Mouse (Mus musculus) embryonic facial prominence, embryonic 15.5 days (tissue): ENCODE measurements around the gene Vstm2a. TPM values are rescaled to one million over a fixed set of nuclear protein-coding genes. Genes with fewer than 3 reads are reported as not detected.
A peak's percentile ranks its signal among the peaks of the same experiment; 100 is the strongest.

Source experiments
- ATAC-seq: fragments of 200-750 bp; cut with Nextera tagmentation; 2 replicates; pipeline ENCODE4 v1.8.0; 2017; ENCODE audit warnings: low read depth, moderate TSS enrichment; ENCODE audit not compliant: insufficient number of reproducible peaks, low FRiP score, low TSS enrichment
- H3K27ac ChIP-seq: fragments of 300-500 bp; sonication (generic); replicated peaks from 2 replicates; pipeline ENCODE4 v1.5.1; 2015; ENCODE audit warnings: mild to moderate bottlenecking, inconsistent platforms
- H3K27me3 ChIP-seq: fragments of 300-500 bp; sonication (generic); 2 replicates; pipeline ENCODE4 v1.6.1; 2015; ENCODE audit warnings: inconsistent platforms
- H3K36me3 ChIP-seq: fragments of 300-500 bp; sonication (generic); 2 replicates; pipeline ENCODE4 v1.6.1; 2015; ENCODE audit warnings: mild to moderate bottlenecking, inconsistent platforms
- H3K4me1 ChIP-seq: fragments of 300-500 bp; sonication (generic); 2 replicates; pipeline ENCODE4 v1.6.1; 2015; ENCODE audit warnings: inconsistent platforms
- H3K4me2 ChIP-seq: fragments of 300-500 bp; sonication (generic); replicated peaks from 2 replicates; pipeline ENCODE4 v1.6.1; 2015; ENCODE audit warnings: mild to moderate bottlenecking, inconsistent platforms
- H3K4me3 ChIP-seq: fragments of 300-500 bp; sonication (generic); replicated peaks from 2 replicates; pipeline ENCODE4 v1.5.1; 2015; ENCODE audit warnings: mild to moderate bottlenecking, inconsistent platforms
- H3K9ac ChIP-seq: fragments of 300-500 bp; sonication (generic); 2 replicates; pipeline ENCODE4 v1.6.1; 2015; ENCODE audit warnings: inconsistent platforms
- H3K9me3 ChIP-seq: fragments of 300-500 bp; sonication (generic); replicated peaks from 2 replicates; pipeline ENCODE4 v1.6.1; 2016; ENCODE audit warnings: inconsistent platforms
- WGBS: fragments of 180-500 bp; shearing (Covaris S2); methylation state at CpG from one replicate; pipeline ENCODE4 v1.1.7; 2015; 5-methylcytosine and 5-hydroxymethylcytosine counted together
- polyA plus RNA-seq: library from polyadenylated mRNA; unstranded; fragments of >200 nt; fragmentation: Nextera tagmentation; extraction: Ambion mirVana; gene quantifications from 2 replicates; pipeline ENCODE4 v1.2.1, GENCODE M21; 2015

Gene Vstm2a
- 7.0 and 8.6 TPM in 2 replicates for polyA plus RNA-seq

DNA sequence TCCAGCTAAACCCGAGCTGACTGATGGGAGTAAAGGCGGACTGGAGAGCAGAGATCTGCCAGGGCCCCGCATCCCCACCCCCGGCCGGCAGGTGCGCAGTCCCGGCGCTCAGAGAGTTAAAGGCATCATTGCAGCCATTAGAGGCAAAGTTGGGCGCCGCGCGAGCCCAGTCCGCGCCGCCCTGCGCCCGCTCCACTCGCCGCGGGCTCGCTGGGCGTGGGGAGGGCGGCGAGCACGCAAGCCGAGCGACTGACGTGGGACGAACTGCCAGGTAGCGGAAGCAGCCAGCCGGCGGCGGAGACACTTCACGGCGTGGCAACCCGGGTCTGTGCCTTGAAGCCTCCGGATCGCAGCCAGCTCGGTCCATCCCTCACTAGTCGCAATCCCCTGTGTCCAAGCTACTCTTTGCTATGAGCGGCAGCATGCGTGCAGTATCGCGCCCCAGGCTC is at the start of gene Vstm2a:
Gene Vstm2a (plus strand): TSS at position 252 of the 449 bp plus-strand sequence.
- Histone ChIP-seq H3K27me3 (peaks cover 35% of the 10 kb centered on the region), H3K9ac (peak within 1 kb of the TSS; percentile 23)
- 1% methylated on average over 44 of the region's 44 CpGs for WGBS

DNA sequence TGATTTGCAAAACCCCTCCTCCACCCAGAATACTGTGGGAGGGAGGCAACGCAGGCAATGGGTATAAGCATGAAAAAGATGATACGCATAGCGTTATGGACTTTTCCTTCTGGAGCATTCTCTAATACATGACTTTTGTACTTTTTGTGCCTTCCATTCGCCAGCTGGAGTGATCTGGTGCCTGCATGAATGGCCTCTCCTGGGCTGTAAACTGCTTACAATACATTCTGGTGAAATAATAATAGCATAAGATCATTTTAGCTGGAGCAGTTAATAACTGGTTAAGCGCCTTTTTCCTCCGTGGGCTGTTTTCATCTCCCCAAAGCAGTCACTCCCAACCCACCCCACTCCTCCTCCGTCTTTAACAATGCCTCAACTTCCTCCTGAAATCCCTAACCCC is 513 bp upstream of the Vstm2a start:
- peaks cover 10% of the 10 kb centered on the region for H3K4me1 ChIP-seq
- H3K9me3 ChIP-seq, result no peaks in the 10 kb centered on the region
- no peaks in the 10 kb centered on the region for H3K36me3 ChIP-seq
- no peak for ATAC-seq
- H3K27me3 ChIP-seq, result peaks cover 35% of the 10 kb centered on the region
- H3K4me2 ChIP-seq, result peak overlapping the region; percentile 94
- 20% methylated on average over 7 of the region's 7 CpGs for WGBS
- H3K9ac ChIP-seq, result no peak overlapping the region
- no peak overlapping the region for H3K27ac ChIP-seq
- peak overlapping the region; percentile 55 for H3K4me3 ChIP-seq

More for the DNA sequence above, at the start of gene Vstm2a:
- peaks cover 10% of the 10 kb centered on the region for H3K4me1 ChIP-seq
- no peaks in the 10 kb centered on the region for H3K36me3 ChIP-seq
- H3K4me3 ChIP-seq, result peak within 1 kb of the TSS; percentile 55
- no peaks in the 10 kb centered on the region for H3K9me3 ChIP-seq
- H3K27ac ChIP-seq, result no peak within 1 kb of the TSS
- peak; percentile 67 for ATAC-seq
- H3K4me2 ChIP-seq, result peak within 1 kb of the TSS; percentile 94

DNA sequence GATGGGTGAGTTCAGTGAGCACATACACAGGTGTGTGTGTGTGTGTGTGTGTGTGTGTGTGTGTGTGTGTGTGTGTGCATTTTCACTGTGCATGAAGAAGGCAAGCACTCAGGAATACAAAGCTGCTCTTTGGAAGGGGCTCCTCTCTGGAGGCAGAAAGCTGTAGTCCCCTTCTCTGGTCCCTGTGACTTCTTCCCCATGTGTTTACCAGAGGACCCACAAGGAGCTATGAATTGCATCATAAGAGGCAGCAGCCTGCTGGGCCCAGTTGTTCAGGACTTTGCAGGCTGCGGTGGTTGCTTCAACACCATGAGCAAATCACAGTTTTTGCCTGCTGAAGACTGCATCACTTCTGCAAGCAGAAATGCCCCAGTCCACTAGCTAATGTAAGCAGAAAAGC is 776 bp downstream of the Vstm2a start:
- H3K9me3 ChIP-seq, result no peaks in the 10 kb centered on the region
- H3K4me1 ChIP-seq, result peaks cover 10% of the 10 kb centered on the region
- H3K36me3 ChIP-seq, result no peaks in the 10 kb centered on the region
- peak overlapping the region; percentile 55 for H3K4me3 ChIP-seq
- H3K27me3 ChIP-seq, result peaks cover 35% of the 10 kb centered on the region
- WGBS, result 30% methylated on average over 1 of the region's 1 CpGs
- no peak for ATAC-seq
- no peak overlapping the region for H3K27ac ChIP-seq
- H3K4me2 ChIP-seq, result peak overlapping the region; percentile 94
- H3K9ac ChIP-seq, result no peak overlapping the region

DNA sequence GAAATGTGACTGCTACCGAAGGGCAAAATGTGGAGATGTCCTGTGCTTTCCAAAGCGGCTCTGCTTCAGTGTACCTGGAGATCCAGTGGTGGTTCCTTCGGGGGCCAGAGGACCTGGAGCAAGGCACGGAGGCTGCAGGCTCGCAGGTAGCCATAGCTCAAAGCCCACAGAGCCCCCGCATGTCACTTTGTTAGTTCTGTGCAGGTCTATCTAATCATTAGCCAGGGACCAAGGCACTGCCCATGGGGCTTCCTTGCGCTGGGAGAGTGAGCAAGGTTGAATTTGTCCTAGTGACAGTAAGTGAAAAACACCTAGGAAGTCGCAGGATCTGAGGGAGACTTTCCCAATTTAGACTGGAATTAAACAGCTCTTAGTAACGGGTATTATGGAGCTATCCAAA is 2.4 kb downstream of the Vstm2a start:
- WGBS, result 19% methylated on average over 9 of the region's 9 CpGs
- no peak for ATAC-seq
- H3K9ac ChIP-seq, result no peak overlapping the region
- peaks cover 35% of the 10 kb centered on the region for H3K27me3 ChIP-seq
- no peak overlapping the region for H3K4me2 ChIP-seq
- peaks cover 10% of the 10 kb centered on the region for H3K4me1 ChIP-seq
- no peak overlapping the region for H3K27ac ChIP-seq
- no peaks in the 10 kb centered on the region for H3K36me3 ChIP-seq
- no peak overlapping the region for H3K4me3 ChIP-seq
- no peaks in the 10 kb centered on the region for H3K9me3 ChIP-seq

DNA sequence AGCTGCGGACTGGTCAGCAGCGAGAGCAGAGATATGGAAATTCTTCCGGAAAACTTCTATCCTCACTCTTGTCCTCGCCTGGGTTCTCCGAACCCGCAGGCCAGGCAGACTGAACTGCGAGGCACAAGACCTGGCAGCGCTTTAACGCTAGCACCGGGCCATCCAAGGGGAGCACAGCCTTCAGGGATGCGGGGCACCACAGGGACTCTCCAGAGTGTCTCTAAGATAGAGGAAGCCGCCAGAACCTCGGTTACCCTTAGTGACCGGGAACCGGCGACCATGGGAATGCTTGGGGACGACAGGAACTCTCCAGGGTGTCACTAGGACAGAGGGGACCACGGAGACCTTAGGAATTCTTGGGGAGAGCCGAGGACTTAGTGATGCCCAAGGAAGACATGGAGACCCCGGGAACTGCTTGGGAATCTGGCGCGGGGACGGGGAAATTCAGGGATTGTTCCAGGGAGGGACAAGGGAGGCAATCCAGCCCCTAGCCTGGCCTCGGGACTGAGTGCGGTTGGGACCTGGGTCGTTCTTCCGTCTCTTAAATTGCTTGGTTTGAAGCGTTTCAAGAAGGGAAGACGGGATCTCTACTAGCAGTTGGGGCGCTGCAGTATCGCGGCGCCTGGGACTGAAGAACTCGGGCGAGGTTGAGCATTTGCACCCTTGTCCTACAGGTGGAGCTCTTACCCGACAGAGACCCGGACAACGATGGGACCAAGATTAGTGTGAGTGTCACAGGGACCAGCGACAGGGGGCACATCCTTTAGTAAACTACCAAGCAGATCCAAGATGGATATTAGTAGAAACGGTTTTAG is 3.4 kb downstream of the Vstm2a start:
- H3K4me1 ChIP-seq, result peaks cover 10% of the 10 kb centered on the region
- H3K9me3 ChIP-seq, result no peaks in the 10 kb centered on the region
- WGBS, result under 1% methylated on average over 40 of the region's 40 CpGs
- peaks cover 35% of the 10 kb centered on the region for H3K27me3 ChIP-seq
- ATAC-seq, result peak; percentile 63; the same call in 1 of the 2 replicates
- H3K27ac ChIP-seq, result no peak overlapping the region
- peak overlapping the region; percentile 71 for H3K4me2 ChIP-seq
- no peaks in the 10 kb centered on the region for H3K36me3 ChIP-seq
- peak overlapping the region; percentile 23; the same call in 1 of the 2 replicates for H3K9ac ChIP-seq
- H3K4me3 ChIP-seq, result peak overlapping the region; percentile 42

DNA sequence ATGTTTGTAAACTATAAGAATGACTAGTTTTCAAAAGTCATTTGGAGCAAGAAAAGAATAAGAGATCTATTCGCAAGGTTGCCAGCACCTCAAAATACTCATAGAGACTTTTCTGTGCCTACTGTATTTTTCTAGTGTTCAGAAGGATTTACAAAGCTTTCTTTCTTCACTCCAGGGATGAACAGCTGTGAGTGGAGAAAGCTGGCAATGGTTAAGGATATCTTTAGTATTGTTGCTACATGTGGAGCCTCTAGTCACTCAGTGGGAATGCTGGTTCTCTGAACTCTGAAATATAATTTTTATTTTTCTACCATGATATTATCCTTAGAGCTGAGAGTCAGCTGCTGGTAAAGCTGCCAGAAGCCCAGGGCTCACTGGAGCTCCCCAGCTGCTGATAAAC is 10.9 kb downstream of the Vstm2a start:
- H3K9me3 ChIP-seq, result no peaks in the 10 kb centered on the region
- no peak overlapping the region for H3K9ac ChIP-seq
- no peak overlapping the region for H3K4me3 ChIP-seq
- ATAC-seq, result no peak
- no peaks in the 10 kb centered on the region for H3K27me3 ChIP-seq
- H3K4me1 ChIP-seq, result no peaks in the 10 kb centered on the region
- H3K4me2 ChIP-seq, result no peak overlapping the region
- no peak overlapping the region for H3K27ac ChIP-seq
- no peaks in the 10 kb centered on the region for H3K36me3 ChIP-seq
- WGBS, result 94% methylated on average over 1 of the region's 1 CpGs

DNA sequence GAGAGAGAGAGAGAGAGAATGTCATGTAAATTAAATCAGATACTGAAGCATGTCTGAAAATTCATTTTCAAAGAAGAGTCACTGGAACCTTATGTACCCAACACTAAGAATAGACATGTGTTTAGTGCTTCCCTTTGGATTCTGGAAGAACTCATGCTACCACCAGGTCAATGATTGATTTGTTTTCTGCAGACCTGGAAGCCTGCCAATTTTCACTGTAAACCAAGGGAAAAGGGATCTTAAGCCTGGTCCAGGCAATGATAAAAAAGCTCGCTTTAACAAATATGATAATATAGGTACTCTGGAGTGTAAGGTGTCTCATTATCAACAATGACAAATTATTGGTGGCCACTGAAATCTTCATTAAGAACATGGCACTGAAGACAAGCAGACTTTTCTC is 32.9 kb downstream of the Vstm2a start:
- Histone ChIP-seq H3K4me2 (no peak overlapping the region), H3K9me3 (no peaks in the 10 kb centered on the region), H3K4me1 (no peaks in the 10 kb centered on the region), H3K36me3 (no peaks in the 10 kb centered on the region), H3K27me3 (no peaks in the 10 kb centered on the region), H3K4me3 (no peak overlapping the region), H3K9ac (no peak overlapping the region), H3K27ac (no peak overlapping the region)
- no peak for ATAC-seq
- WGBS, result 89% methylated on average over 1 of the region's 1 CpGs

DNA sequence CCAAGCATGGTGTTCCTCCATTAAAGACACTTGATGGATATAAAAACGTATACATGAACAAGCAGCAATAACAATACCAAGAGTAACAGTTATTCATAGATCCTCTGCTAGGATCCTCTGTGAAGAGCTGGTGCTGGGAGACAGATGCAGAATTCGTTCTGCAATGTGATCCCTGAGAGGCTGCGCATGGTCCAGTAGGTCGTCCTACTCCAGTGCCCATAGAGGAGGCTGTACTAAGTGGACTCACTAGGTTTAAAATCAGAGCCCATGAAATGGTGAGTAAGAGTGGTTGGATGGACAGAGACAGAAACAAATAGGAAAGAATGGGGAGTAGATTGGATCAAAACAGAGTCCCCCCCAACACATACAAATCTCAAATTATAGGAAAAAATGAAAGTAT is 35.4 kb downstream of the Vstm2a start:
- no peak overlapping the region for H3K9ac ChIP-seq
- no peaks in the 10 kb centered on the region for H3K36me3 ChIP-seq
- no peak overlapping the region for H3K4me3 ChIP-seq
- ATAC-seq, result no peak
- no peaks in the 10 kb centered on the region for H3K9me3 ChIP-seq
- H3K4me1 ChIP-seq, result no peaks in the 10 kb centered on the region
- H3K4me2 ChIP-seq, result no peak overlapping the region
- H3K27ac ChIP-seq, result no peak overlapping the region
- H3K27me3 ChIP-seq, result no peaks in the 10 kb centered on the region
- 82% methylated on average over 4 of the region's 4 CpGs for WGBS

DNA sequence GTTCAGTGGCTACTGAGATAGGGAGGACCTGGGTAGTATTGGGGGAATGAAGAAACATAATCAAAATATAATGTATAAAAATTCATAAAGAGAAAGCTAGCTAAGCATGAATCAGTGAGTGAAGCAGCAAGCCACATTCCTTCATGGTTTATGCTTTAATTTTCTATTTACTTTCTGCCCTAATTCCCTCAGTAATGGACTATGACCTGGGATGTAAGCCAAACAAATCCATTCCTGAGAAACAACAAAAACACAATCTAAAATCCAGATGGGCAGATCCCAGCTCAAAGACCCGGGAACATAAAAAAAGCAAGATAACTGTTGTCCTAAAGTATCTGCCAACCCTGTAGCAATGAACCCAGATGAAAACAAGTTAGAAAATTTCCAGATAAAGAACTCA is 39.0 kb downstream of the Vstm2a start:
- H3K27me3 ChIP-seq, result no peaks in the 10 kb centered on the region
- no peaks in the 10 kb centered on the region for H3K4me1 ChIP-seq
- no peak overlapping the region for H3K9ac ChIP-seq
- H3K9me3 ChIP-seq, result no peaks in the 10 kb centered on the region
- H3K36me3 ChIP-seq, result no peaks in the 10 kb centered on the region
- H3K4me2 ChIP-seq, result no peak overlapping the region
- no peak overlapping the region for H3K4me3 ChIP-seq
- no peak overlapping the region for H3K27ac ChIP-seq
- 44% methylated on average over 1 of the region's 1 CpGs for WGBS
- ATAC-seq, result no peak

DNA sequence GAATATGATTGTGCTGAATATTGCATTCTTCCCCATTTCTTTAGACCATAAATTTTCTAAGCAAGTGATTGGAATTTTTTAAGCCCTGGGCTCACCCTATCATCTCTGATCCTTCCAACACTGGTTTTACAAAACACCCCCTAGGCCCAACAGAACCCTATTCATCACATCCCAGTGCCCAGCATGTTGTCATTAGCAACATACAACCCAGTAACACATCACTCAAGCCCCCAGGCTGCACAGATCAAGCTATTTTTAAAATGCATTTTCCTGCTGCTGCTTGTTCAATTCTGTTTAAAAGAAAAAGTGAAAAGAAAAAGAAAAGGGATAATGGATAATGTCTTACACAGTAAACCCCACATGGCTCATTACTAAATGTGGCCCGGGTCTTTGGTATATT is 42.0 kb downstream of the Vstm2a start:
- 60% methylated on average over 1 of the region's 1 CpGs for WGBS

DNA sequence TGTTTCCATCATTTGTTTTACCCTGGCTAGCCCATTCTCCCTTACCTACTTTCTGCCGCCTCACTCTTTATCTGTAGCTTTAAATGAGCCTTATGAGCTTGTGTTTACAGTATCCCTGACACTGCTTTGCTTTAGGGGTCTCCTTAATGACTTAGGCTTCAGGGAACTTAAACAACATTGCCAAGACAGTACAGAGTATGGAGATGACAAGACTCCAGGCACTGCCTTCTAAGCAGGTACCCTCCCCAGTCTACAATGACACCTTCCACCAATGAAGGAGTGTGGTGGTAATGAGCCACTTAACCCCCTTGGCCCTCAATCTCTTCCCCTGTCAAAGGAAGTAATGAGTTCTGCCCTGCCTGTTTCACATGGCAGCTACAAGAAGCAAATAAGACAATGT is 42.4 kb downstream of the Vstm2a start:
- no peaks in the 10 kb centered on the region for H3K4me1 ChIP-seq
- H3K27ac ChIP-seq, result no peak overlapping the region
- H3K9ac ChIP-seq, result no peak overlapping the region
- no peaks in the 10 kb centered on the region for H3K36me3 ChIP-seq
- H3K27me3 ChIP-seq, result no peaks in the 10 kb centered on the region
- no peaks in the 10 kb centered on the region for H3K9me3 ChIP-seq
- 60% methylated on average over 1 of the region's 1 CpGs for WGBS
- no peak overlapping the region for H3K4me2 ChIP-seq
- ATAC-seq, result no peak
- H3K4me3 ChIP-seq, result no peak overlapping the region

More for the DNA sequence above, 42.0 kb downstream of the Vstm2a start:
- no peak overlapping the region for H3K27ac ChIP-seq
- no peaks in the 10 kb centered on the region for H3K9me3 ChIP-seq
- H3K4me2 ChIP-seq, result no peak overlapping the region
- H3K4me1 ChIP-seq, result no peaks in the 10 kb centered on the region
- ATAC-seq, result no peak
- H3K4me3 ChIP-seq, result no peak overlapping the region
- H3K9ac ChIP-seq, result no peak overlapping the region
- no peaks in the 10 kb centered on the region for H3K27me3 ChIP-seq
- no peaks in the 10 kb centered on the region for H3K36me3 ChIP-seq

DNA sequence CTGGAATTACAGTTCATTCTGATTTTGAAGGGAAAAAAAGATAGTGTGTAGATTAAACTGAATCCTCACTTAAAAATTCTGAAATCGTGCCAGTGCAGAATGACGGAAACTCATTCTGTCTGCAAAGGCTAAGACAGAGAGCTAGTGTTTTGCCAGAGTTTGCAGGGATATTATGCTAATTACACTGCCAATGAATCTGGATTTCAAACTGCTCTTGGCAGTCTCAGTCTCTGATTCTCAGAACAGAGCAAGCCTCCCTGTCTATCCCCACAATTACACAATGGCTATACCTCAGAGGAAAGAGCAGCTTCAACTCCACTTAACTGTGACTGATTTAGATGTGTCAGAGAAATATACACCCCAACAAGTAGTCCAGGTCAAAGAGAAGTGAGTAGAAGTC is 43.2 kb downstream of the Vstm2a start:
- Histone ChIP-seq H3K4me2 (no peak overlapping the region), H3K9me3 (no peaks in the 10 kb centered on the region), H3K9ac (no peak overlapping the region), H3K27ac (no peak overlapping the region), H3K27me3 (no peaks in the 10 kb centered on the region), H3K4me3 (no peak overlapping the region), H3K4me1 (no peaks in the 10 kb centered on the region), H3K36me3 (no peaks in the 10 kb centered on the region)
- WGBS, result 41% methylated on average over 2 of the region's 2 CpGs
- no peak for ATAC-seq
